Mouse (Mus musculus) C2C12 (cell line): ENCODE results near the gene Nip7. TPM values are rescaled to one million over a fixed set of nuclear protein-coding genes. Genes with fewer than 3 reads are reported as not detected.

Experiments used
- H3K27me3 ChIP-seq: one replicate; pipeline ENCODE4 v1.6.1; 2011; ENCODE audit not compliant: control insufficient read depth, insufficient read depth, insufficient read length
- H3K36me3 ChIP-seq: one replicate; pipeline ENCODE4 v1.6.1; 2011; ENCODE audit not compliant: control insufficient read depth, insufficient read depth
- H3K4me3 ChIP-seq: one replicate; pipeline ENCODE4 v1.5.1; 2011; ENCODE audit warnings: mild to moderate bottlenecking, control low read depth; ENCODE audit not compliant: poor library complexity, insufficient read depth, severe bottlenecking
- H3K79me2 ChIP-seq: one replicate; pipeline ENCODE4 v1.6.1; 2011; ENCODE audit not compliant: control insufficient read depth, insufficient read depth
- H3K79me3 ChIP-seq: one replicate; pipeline ENCODE4 v1.6.1; 2011; ENCODE audit warnings: low read depth, control low read depth
- H3ac ChIP-seq: one replicate; pipeline ENCODE3; 2011; ENCODE audit warnings: low read depth; ENCODE audit not compliant: control insufficient read depth, insufficient read length
- CEBPB ChIP-seq: IDR thresholded peaks from one replicate; pipeline ENCODE4 v1.6.1; 2011; ENCODE audit warnings: low read depth, mild to moderate bottlenecking, control low read depth, moderate library complexity
- CTCF ChIP-seq: IDR thresholded peaks from one replicate; pipeline ENCODE4 v1.5.1; 2011; ENCODE audit not compliant: control insufficient read depth, insufficient read depth, insufficient read length
- FOSL1 ChIP-seq: IDR thresholded peaks from one replicate; pipeline ENCODE4 v1.8.0; 2011; ENCODE audit warnings: mild to moderate bottlenecking, low read length; ENCODE audit not compliant: poor library complexity, insufficient read depth, severe bottlenecking
- MAX ChIP-seq: IDR thresholded peaks from one replicate; pipeline ENCODE4 v1.6.1; 2011; ENCODE audit warnings: mild to moderate bottlenecking, control low read depth
- MYOD1 ChIP-seq: IDR thresholded peaks from one replicate; pipeline ENCODE4 v1.6.1; 2011; ENCODE audit warnings: low read depth; ENCODE audit not compliant: control insufficient read depth, insufficient read length
- MYOG ChIP-seq: IDR thresholded peaks from one replicate; pipeline ENCODE4 v1.6.1; 2011; ENCODE audit not compliant: control insufficient read depth, insufficient read length; ENCODE audit errors: extremely low read depth
- USF1 ChIP-seq: IDR thresholded peaks from one replicate; pipeline ENCODE4 v1.6.1; 2011; ENCODE audit warnings: low read depth, mild to moderate bottlenecking, control low read depth, moderate library complexity
- long read RNA-seq, 2 experiments: library from polyadenylated mRNA; unstranded; transcript quantifications; one replicate each; pipeline ENCODE4 v2.0.0; 2019 to 2020
- polyA plus RNA-seq: library from polyadenylated mRNA; unstranded; fragments of >200 nt; fragmentation: generic; extraction: Trizol; gene quantifications from one replicate; pipeline ENCODE4 v1.2.1, GENCODE M21; 2012; ENCODE audit warnings: missing spikeins

Nip7 gene
- polyA plus RNA-seq: 119 TPM
- long read RNA-seq, experiment 1, transcript Nip7-201 (5 exons, 3,036 nt): major isoform, 41 of 42 reads
- long read RNA-seq, experiment 1, partial matches to known transcripts: 0 of 42 reads
- long read RNA-seq, experiment 1, other reads (novel, unspliced or antisense): 1 of 42 reads
- long read RNA-seq, experiment 2, transcript Nip7-201 (5 exons, 3,036 nt): major isoform, 48 of 60 reads
- long read RNA-seq, experiment 2, partial matches to known transcripts: 3 of 60 reads
- long read RNA-seq, experiment 2, other reads (novel, unspliced or antisense): 9 of 60 reads

- no peak for TF ChIP-seq MYOD1
- TF ChIP-seq MAX: peak; percentile 95
- Histone ChIP-seq H3K79me3 (peaks cover 35% of the 10 kb centered on the region), H3K4me3 (peak within 1 kb of the TSS; percentile 99), H3K27me3 (no peaks in the 10 kb centered on the region), H3ac (peak within 1 kb of the TSS; percentile 87), H3K79me2 (peaks cover 74% of the 10 kb centered on the region), H3K36me3 (peaks cover 50% of the 10 kb centered on the region)
Measured at GRCm38 (mm10) chr8:107056076-107056972, at the start of gene Nip7, which contains the start of gene Cog8. TSS of gene Nip7 (plus strand) at chr8:107056877. TSS of gene Cog8 (minus strand) at chr8:107056689.

- Histone ChIP-seq H3K4me3 (no peak overlapping the region), H3K79me2 (no peaks in the 10 kb centered on the region), H3K27me3 (no peaks in the 10 kb centered on the region), H3K36me3 (peaks cover 48% of the 10 kb centered on the region), H3ac (no peak overlapping the region), H3K79me3 (no peaks in the 10 kb centered on the region)
- TF ChIP-seq CTCF (no peak), FOSL1 (no peak), MAX (no peak), MYOD1 (no peak), MYOG (no peak)
Measured at GRCm38 (mm10) chr8:107007795-107008194, 48.9 kb upstream of the Nip7 start.

GRCm38 (mm10) chr8:107012666-107013065 is 44.0 kb upstream of the Nip7 start:
- Histone ChIP-seq H3ac (no peak overlapping the region), H3K4me3 (no peak overlapping the region), H3K36me3 (peaks cover 38% of the 10 kb centered on the region), H3K27me3 (no peaks in the 10 kb centered on the region), H3K79me3 (no peaks in the 10 kb centered on the region), H3K79me2 (no peaks in the 10 kb centered on the region)
- TF ChIP-seq CEBPB (no peak), MYOD1 (no peak), FOSL1 (no peak), USF1 (no peak), MAX (no peak), CTCF (no peak), MYOG (no peak)

- H3K36me3 ChIP-seq: peaks cover 25% of the 10 kb centered on the region
- no peak overlapping the region for H3K4me3 ChIP-seq
- no peak overlapping the region for H3ac ChIP-seq
- H3K79me3 ChIP-seq: no peaks in the 10 kb centered on the region
- H3K79me2 ChIP-seq: no peaks in the 10 kb centered on the region
- H3K27me3 ChIP-seq: no peaks in the 10 kb centered on the region
- no peak for TF ChIP-seq CTCF
- no peak for TF ChIP-seq FOSL1
- no peak for TF ChIP-seq CEBPB
- no peak for TF ChIP-seq MYOG
- TF ChIP-seq MAX: no peak
- no peak for TF ChIP-seq MYOD1
- TF ChIP-seq USF1: no peak
Measured at GRCm38 (mm10) chr8:107014915-107015314, 41.8 kb upstream of the Nip7 start.

DNA sequence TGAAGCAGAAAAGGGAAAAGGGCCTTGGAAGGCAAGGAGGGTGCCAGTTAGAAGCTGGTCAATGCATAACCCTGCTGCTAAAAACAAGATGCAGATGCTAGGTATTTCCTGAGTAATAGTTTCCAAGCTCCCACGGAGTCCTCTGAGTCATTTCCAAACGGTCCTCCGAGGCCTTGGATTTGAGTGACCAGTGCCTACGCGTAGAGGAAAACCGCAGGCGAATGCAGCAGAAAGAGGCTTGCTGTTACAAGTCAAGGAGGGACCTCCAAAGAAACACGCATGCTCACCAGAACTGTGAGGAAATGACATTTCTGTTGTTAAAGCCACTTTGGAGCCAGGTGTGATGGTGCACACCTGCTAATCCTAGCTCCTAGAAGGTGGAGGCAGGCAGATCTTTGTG is 33.2 kb upstream of the Nip7 start:
- Histone ChIP-seq H3K79me3 (no peaks in the 10 kb centered on the region), H3K4me3 (no peak overlapping the region)
- TF ChIP-seq MAX: no peak

DNA sequence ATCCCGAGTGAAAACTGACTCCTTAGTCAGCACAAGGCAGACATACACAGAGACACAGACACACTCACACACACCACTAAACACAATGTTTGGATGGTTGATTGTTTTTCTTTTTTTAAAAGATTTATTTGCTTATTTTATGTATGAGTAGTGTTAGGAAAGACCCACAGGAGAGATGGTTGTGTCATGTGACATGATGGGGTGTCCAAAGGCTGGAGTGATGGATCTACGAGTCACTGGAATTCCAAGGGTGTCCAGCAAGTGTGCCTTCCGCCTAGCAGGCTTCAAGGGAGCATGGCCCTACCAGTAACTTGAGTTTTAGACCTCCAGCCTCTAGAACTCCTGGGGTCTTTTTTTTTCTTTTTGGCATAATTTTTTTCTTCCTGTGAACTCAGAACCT is 27.4 kb upstream of the Nip7 start:
- Histone ChIP-seq H3K4me3 (no peak overlapping the region), H3K79me3 (peaks cover 9% of the 10 kb centered on the region), H3K79me2 (peaks cover 30% of the 10 kb centered on the region), H3K27me3 (no peaks in the 10 kb centered on the region), H3ac (no peak overlapping the region), H3K36me3 (peaks cover 4% of the 10 kb centered on the region)
- no peak for TF ChIP-seq CTCF
- TF ChIP-seq USF1: peak; percentile 76

More for the DNA sequence above, 33.2 kb upstream of the Nip7 start:
- H3ac ChIP-seq: no peak overlapping the region
- no peaks in the 10 kb centered on the region for H3K27me3 ChIP-seq
- H3K36me3 ChIP-seq: no peaks in the 10 kb centered on the region
- no peaks in the 10 kb centered on the region for H3K79me2 ChIP-seq
